Mouse (Mus musculus) mature B cell (primary cell): Measurements from ENCODE around the gene Nos1.
"Not testable (repeated sequence)": the region's sequence is repeated elsewhere in the genome, so short reads cannot be mapped to it uniquely, and the experiment has no call there.

Experiments
- in situ Hi-C: fragments of 300-500 bp; cut with MboI; formaldehyde crosslinking; loops from 2 replicates; pipeline ENCODE4 v1.14.3; 2019

The Nos1 gene

DNA sequence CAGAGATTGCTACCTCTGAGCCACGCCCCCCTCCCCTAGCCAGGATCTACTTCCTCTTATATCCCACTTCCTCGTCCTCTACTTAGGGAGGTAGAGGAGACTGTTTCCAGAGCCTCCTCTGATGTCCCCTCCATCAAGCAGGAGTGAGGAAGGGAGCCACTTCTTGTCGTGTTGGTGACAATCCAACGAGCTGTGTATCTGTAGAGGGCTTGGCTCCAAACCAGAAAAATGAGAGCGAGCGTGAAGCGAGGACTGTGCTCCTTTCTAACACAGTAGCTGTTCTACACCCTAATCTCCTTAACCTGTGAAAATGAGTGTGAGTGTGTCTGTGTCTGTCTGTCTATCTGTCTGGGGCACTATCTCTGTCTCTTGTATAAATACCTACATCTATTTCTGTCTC, 58.7 kb downstream of the Nos1 start:
- in situ Hi-C loops = no loop called here

DNA sequence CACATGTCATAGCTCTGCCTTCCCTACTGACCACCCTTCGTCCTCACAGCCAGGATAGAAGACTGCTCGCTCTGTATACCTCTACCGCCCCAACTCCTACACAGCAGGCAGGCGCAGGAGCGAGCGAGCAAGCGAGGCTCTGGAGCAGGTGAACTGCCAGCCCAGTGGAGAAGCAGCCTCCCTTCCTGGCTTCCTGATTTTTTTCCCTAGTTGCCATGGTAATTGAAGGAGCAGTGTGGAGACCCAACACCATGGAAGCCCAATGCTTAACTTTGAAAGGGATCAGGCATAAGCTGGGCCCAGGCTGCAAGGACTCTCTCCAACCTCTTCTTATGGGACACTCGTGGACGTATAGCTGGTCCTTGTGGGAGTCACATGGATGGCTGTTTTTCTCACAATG, 59.4 kb downstream of the Nos1 start:
- in situ Hi-C loops = no loop called here

DNA sequence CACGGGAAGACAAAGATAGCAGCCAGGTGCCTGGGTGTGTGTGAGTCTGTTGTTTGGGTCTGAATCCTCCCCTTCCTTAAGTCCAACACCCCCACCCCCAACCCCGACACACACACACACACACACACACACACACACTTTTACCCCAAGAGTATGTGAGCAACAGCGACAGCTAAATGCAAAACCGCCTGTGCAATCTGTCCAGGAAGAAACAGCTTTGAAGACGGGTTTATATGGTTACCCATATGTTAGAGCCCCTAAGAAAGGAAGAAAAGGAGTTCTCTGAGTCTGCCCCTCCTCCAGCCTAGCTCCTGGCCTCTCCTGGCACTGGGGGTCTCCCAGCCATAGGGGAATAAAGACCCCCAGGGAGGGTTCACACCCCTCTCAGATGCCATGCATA, 60.2 kb downstream of the Nos1 start:
- in situ Hi-C loops = no loop called here

DNA sequence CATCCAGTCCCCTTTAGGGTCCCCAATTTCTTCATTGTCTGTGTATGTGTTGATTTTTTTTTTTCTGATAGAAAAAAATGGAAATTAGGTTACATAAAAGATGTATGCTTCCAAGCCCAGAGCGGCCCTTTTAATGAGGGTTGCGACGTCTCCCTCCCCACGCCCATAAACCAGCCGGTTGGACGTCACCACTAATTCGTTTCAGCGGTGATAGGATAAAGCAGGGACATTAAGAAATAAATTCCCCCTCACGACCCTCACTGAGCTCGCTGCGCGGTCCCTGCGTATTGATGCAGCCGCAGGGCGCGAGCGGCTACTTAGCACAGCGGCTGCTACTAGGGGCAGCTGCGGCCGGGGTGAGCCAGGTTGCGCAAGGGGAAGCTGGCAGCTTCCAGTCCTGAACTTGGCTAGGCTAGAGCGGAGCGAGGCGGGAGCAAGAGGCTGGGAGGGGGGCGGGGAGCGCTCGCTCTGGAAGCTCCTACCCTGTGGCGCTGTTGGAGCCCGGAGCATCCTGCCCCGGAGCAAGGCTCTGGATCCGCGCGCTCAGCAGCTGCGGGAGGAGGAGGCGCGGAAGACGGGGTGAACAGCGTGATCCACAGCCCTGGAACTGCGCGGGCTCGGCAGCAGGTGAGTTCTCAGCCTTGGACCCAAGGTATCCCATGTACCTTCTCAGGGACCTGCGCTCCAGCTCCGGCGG, 61.0 kb downstream of the Nos1 start:
- in situ Hi-C loops = no loop called here

DNA sequence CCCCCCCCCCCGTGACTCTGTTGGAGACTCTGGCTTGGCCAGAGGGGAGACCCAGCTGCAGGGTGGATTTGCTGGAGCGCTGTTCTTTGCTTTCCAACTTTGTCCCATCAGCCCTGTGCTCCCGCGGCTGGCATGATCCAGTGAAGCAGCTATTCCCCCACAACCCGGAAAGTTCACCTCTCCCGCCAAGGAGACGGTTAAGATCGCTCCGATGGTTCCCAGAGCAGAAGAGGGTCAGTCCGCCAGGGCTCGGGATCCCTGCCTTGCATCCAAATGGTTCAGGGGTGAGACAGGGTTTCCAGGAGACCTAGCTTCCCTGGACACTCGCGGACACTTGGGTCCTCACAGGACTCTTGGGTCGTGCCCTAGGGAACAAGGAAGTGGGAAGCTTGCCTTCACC, 61.9 kb downstream of the Nos1 start:
- in situ Hi-C loops = no loop called here

DNA sequence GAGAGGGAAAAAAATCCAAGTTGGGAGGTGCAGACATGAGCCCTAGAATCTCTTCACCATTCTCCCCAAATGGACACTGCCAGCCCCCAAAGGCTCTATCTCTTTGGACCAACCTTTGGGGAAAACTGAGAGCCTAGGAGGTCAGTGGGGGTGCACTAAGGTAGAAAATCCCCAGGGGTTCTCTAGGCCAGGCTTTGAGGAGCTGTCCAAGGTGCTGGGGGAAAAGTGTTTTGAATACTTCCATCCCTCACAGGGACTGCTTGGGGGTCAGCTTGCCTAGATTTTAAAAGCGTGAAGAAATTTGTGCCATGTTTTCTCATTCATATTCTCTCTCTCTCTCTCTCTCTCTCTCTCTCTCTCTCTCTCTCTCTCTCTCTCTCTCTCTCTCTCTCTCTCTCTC, 63.8 kb downstream of the Nos1 start:
- in situ Hi-C loops = no loop called here

DNA sequence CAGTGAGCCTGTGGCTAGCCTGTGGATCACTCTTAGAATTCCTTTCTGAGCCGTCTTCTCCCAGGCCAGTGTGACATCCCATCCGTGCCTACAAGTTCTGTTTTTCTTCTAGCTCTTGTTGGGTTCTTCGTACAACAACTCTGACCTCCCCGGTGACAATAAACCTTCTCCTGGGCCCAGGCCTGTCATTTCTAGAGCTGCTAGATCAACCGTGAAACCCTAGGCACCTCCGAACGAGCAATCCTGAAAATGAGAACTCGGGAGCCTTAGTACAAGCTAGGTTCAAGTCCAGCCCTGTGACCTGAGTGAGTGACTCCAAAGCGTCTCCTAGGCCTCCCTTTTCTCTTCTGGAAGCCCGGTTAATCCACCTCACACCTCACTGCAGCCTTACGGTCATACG, 69.6 kb downstream of the Nos1 start:
- in situ Hi-C loops = no loop called here

DNA sequence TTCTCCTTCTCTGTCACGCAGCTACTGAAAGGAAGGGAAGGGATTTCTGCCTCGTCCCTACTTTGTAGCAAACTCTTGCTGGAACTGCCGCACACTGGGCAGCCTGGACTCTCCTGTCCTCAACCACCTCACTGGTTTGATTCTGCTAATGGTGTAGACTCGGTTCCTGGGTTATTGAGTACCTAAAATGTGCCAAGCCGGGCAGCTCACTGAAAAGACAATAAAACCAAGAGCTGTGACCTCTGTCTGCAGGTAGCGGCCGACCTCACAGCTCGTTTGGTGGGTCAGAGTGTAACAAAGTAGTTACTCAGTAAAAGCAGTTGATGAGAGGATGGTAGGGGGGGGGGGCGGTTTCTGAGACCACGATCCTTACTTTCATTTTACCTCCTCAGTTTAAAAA, 72.9 kb downstream of the Nos1 start:
- in situ Hi-C loops = no loop called here

DNA sequence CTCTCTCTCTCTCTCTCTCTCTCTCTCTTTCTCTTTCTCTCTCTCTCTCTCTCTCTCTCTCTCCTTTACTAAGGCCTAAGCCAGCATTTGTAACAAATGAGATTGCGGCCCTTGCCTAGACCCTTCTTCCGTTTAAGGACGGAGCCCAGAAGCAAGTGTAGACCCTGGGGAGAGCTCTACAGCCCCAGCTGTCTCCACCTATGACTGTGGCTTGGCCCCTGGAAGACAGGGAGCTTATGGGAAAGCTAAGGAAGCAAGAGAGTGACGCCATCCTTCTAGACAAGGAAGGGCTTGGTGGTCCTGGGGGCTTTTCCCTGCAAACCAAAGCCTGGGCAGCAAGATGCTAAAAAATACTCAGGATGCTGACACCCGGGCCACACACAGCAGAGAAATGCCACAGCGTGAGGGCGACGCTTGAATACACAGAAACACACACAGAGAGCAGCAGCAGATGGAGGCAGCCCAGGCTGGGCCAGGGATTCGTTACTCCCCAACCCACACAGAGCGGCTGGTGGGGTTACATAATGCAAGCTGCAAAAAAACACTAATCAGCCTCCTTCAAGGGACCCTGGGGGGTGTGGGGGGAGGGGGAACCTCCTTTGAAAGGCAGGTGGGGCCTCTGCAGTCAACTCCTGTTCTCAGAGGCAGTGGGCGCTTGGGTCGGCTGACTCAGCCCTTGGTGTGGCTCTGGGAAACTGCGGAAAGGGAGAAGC, 83.9 kb downstream of the Nos1 start:
- in situ Hi-C loops = no loop called here

DNA sequence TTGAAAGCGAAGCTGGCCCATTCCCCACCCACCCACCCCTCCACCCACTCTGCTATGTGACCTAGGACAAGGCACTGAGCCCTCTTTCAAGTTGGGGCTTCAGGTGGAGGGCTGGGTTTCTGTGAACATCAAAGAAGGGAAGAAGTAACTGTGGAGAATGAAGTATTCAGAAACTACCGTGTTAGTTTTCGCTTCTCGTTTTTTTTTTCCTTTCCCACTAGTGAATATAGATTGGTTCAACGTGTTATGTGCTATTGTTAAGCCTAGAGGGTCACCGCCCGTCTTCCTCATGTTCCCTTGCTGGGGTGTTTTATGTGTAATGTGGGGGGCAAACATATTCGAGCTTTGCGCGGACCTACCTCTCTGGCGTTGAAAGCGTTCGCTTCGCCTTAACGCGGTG, 85.0 kb downstream of the Nos1 start:
- in situ Hi-C loops = no loop called here

DNA sequence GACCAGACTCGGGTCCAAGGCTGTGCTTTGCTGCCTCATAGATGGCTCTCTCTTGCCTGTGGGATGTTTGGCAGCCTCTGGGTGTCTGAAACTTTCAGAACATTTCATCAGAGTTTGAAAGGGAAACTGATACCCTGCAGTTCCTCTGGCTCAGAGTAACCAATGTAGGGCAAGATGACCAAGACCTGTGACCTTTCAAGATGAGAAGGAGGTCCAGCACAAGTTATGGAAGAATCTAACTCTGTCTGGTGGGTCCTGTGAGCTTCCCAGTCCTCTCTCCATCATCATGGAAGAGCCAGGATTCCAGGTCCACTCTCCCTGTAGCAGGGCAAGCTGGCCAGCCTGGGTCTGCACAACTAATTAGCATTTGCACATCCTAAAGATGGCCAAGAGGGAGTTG, 90.8 kb downstream of the Nos1 start:
- in situ Hi-C loops = no loop called here

DNA sequence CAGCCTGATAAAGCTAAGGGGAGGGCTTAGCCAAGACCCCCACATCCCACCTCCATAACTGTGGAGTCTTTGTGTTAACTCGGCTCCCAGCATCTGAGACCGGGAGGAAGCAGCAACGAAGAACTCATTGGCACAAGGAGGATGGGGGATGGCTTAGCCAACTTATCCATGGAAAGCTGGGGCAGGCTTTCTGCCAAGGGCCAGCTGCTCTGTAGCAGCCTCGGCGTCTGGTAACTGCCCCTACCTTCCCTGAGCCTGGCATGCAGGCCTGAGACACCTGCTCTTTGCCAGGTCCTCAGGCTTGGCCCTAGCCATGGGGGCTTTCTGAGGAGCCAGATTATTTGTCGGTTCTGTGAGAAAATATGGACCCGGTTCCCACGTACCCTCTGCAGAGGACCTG, 93.0 kb downstream of the Nos1 start:
- in situ Hi-C loops = no loop called here

DNA sequence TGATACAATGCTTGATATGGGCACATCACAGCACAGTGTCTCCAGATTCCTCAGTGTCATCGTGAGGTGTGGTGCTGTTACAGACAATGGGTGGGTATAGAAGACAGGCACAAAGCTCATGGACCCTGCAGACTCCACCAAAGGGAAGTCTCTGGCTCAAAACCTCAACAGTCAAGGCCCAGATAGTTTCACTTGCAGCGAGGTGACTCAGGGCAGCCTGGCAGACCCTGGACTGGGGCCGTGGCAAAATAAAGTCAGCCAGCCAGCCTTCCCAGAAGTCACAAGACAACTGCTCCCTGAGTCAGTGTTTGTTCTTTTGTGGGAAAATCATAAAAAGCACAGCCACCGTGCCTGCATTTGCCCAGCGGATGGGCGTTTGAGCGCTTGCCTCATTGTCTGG, 93.4 kb downstream of the Nos1 start:
- in situ Hi-C loops = no loop called here

DNA sequence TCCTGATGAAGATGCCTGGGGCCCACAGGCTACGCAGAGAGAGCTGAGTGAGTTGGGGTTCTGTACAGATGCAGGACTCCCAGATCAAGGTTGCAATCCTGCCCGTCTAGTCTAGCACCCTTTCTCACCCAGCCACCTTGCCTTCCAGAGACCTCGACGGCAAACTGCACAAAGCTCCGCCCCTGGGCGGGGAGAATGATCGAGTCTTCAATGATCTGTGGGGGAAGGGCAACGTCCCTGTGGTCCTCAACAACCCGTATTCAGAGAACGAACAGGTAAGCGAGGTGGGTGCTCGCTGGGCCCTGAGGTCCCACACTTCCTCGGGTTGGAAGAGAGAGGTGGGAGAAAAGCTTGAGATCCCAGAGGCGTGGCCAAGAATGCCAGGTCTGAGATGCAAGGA, 98.3 kb downstream of the Nos1 start:
- in situ Hi-C loops = no loop called here

DNA sequence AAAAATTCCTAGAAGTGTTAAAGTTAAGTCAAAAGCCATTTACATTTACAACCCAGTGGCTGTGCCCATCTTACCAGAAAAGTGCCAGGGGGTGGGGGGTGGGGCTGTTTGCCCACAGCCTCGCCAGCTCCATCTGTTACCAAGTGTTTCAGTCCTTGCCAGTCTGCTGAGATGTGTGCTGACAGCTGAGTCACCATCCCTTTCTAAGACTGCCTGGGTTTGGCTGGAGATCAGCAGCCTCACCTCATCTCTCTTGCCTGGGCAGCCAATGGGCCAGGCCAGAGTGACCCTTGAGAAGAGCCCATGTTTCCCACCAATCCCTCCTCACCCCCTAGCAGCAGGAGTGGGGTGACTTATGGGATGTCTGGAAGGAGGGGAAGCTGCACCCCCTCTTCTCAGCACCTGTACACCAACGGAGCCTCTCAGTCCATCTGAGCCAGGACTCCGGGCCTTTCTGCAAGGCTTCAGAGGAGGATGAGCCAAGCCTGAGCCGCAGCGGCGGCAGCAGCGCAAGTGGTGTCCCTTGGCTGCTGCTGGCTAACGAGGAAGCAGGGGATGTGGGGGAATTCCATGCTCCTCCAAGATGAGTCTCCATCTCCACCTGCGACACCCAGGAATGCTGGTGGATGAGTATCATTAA, 100.2 kb downstream of the Nos1 start:
- in situ Hi-C loops = no loop called here

DNA sequence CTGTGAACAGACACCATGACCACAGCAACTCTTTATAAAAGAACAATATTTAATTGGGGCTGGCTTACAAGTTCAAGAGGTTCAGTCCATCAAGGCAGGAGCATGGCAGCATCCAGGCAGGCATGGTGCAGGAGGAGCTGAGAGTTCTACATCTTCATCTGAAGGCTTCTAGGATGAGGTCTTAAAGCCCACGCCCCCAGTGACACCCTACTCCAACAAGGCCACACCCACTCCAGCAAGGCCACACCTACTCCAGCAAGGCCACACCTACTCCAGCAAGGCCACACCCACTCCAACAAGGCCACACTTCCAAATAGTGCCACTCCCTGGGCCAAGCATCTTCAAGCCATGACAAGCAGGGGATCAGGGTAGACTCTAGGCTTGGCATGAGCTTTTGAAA, 101.6 kb downstream of the Nos1 start:
- in situ Hi-C loops = not testable (repeated sequence)

DNA sequence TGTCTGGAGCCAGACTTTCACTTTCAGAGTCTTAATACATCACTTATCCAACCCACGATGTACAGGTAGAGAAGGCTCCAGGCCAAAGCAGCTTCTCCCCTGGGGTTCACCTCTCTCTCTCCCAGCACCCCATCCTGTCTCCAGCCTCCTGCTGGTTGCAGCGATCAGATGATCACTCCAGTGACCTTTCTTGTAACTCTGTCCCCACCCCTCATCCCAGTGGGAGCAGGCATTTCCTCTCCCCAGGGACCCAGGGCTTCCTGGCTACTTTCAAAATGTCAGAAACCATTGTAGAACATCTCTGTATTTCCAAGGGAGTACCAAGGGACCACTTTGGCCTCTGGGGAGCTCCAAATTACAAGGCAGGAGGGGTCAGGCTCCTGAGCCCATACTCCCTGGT, 104.2 kb downstream of the Nos1 start:
- in situ Hi-C loops = no loop called here

DNA sequence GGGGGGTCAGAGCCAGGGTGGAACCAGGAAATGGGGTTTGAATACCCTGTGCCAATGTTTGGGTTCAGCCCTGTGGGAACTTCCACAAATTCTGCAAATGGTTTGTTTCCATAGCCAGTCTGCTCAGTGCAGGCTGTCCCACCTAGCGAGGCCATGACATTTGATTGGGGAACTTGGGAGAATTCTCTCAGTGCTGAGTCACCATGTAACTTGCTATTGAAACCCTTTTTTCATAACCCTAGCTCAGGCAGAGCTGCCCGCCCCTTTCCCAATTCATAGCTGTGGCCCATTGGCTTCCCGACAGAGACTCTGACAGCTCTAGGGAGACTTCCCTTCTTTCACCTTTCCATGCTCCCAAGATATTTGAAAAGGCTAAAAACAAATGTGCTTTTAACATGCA, 107.3 kb downstream of the Nos1 start:
- in situ Hi-C loops = no loop called here

DNA sequence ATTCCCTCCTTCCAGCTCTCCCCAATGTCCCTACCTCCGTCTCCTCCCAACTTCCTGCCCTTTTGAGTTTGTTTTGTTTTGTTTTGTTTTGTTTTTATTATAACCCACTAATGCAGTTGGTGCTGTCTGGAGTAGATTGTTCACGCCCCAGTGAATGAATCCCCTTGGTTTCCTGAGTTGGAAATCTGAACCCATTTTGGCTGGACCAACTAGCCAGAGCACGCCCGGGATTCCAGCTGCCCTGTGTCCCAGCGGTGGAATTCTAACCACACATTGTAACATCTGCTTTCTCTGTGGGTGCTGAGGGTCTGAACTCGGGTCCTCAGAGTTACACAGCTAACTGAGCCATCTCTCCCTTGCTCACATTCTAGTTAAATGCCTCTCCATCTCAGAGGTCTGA, 108.1 kb downstream of the Nos1 start:
- in situ Hi-C loops = no loop called here

DNA sequence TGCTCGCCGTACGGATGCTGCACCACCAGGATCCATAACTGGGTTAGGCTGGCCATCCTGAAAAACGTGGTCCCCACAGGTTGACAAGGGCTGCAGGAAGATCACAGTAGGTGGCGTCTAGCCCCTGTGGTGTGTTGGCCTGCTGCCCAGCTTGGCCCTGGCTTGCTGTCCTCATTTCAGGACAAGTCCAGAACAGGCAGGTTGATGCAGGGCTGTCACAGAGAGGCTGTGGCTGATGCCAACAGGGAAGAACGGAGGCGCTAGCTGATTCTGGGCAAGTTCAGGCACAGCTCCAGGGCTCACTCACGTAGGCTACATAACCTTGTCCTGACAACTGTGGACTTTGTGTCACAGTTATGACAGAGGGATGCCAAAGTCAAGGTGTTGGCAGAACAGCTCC, 108.7 kb downstream of the Nos1 start:
- in situ Hi-C loops = no loop called here

DNA sequence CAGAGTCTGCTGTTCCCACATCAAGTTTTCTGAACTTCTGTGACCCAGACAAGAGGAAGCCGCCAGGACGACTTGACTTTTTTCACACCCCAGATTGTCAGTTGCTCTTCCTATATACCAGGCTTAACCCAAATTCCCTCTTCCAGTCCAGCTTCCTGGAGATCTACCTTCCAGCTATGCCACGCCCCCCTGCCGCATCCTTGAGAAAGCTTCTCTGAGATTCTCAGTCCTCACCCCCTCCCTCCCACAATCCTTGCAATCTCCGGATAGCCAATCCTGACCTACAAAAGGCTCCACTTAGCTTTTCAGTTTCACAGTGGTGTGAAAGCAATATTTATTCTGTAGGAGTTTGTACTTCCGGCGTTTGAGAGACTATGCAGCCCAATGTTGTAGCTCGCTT, 110.0 kb downstream of the Nos1 start:
- in situ Hi-C loops = no loop called here

DNA sequence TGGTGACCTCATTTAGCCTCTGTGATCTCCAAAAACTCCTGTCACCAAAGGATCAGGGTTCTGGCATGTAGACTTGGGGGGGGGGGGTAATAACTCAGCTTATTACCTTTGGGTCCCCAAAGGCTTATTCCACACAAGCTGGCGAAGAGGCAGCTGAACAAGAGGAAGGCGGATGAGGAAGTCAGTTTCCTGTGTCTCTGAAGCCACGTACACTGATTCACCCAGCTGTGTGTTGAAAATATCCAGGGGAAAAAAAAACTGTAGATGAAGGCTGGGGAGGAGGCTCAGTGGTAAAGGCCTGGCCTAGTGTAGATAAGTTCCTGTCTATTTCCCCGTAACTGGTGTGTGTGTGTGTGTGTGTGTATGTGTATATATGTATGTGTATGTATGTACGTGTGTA, 110.7 kb downstream of the Nos1 start:
- in situ Hi-C loops = no loop called here

DNA sequence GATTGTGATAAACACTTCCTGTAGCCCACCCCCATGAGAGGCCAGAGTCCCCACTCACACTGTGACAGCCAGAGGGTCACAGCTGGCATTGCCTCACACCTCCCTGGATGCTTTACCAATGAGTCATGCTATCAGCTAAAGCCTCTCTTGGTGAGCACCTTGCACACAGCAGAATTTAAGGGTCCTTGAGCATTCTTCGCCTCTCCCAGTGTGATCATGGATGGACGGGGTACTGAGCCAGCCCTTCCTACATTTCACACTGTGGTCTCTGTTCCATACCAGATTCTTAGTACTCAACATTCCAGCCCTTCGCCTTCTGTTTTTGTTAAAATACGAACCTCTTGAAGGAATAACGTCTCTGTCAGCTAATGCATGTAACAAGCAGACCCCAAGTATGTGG, 113.2 kb downstream of the Nos1 start:
- in situ Hi-C loops = no loop called here
